In genomic region chr14:76152162-76153002, GRCm38 (mm10) we compare ENCODE assay signal across 8 mouse cellular contexts. TPM values are rescaled to one million over a fixed set of nuclear protein-coding genes. Genes with fewer than 3 reads are reported as not detected.
DNase-seq lines count a peak whose midpoint lies in the region; ATAC-seq lines count a peak whose summit lies in the region.

No protein-coding gene starts in this region.

- peak; percentile 94 for DNase-seq in adipocyte (ENCODE audit: low spot score)
- DNase-seq in embryo, embryonic 10 days (ENCODE audit: low spot score), result peak; percentile 98
- peak; percentile 92 for DNase-seq in gastrocnemius, postnatal 10 days
- DNase-seq in induced T-regulatory cell, adult 2 months (ENCODE audit: low read depth), result peak; percentile 98
- peak; percentile 89 to 99 for DNase-seq in left cerebral cortex, adult 9 months (ENCODE audit: low spot score in 2 of 2)
- peak; percentile 93 for DNase-seq in right cerebral cortex, postnatal 14 days
- DNase-seq in urinary bladder, postnatal 36 days (ENCODE audit: low spot score in 2 of 2), result peak; percentile 89 to 92

- peak; percentile 76 for ATAC-seq in megakaryocyte progenitor cell, adult 5-6 weeks (replicated peaks; ENCODE audit: poor library complexity)

RNA-seq across cellular contexts. Expression of gene Nufip1, which starts 41.7 kb away (rescaled TPM):
- total RNA-seq in gastrocnemius, postnatal 10 days (2021), result 1 to 10 TPM; 4.5 to 4.8 TPM
- 23.1 and 25.2 TPM in 2 replicates for total RNA-seq in megakaryocyte progenitor cell, adult 5-6 weeks (2015)
- total RNA-seq in megakaryocyte progenitor cell, adult 5-6 weeks (2017), result 23.5 and 28.7 TPM in 2 replicates

RNA-seq across cellular contexts. Expression of gene Gpalpp1, which starts 41.8 kb away (rescaled TPM):
- total RNA-seq in gastrocnemius, postnatal 10 days (2021), result 1 to 10 TPM; 7.9 to 8.6 TPM
- 18.4 and 21.6 TPM in 2 replicates for total RNA-seq in megakaryocyte progenitor cell, adult 5-6 weeks (2015)
- total RNA-seq in megakaryocyte progenitor cell, adult 5-6 weeks (2017), result 36.7 and 37.2 TPM in 2 replicates

Comparison
In these comparisons a context has a peak if more than half of its experiments do, and no peak if none do; other contexts are left out.
1. Peak in every context shown above with its lines: DNase-seq and ATAC-seq.
2. RNA of gene Nufip1, which starts 41.7 kb away (total RNA-seq): 23.1 to 28.7 TPM in megakaryocyte progenitor cell, adult 5-6 weeks; 4.5 to 4.8 TPM in gastrocnemius, postnatal 10 days; every median in the first group is over 4 times any median in the second.